Mouse (Mus musculus) megakaryocyte, embryonic 14.5 days (primary cell): ENCODE data around the gene Ubd. TPM values are rescaled to one million over a fixed set of nuclear protein-coding genes. Genes with fewer than 3 reads are reported as not detected.
A peak's percentile ranks its signal among the peaks of the same experiment; 100 is the strongest.

Experiments used
- H3K27me3 ChIP-seq: replicated peaks from 2 replicates; pipeline ENCODE3; 2012; ENCODE audit warnings: inconsistent platforms
- H3K36me3 ChIP-seq: replicated peaks from 2 replicates; pipeline ENCODE3; 2012; ENCODE audit warnings: low read length, inconsistent platforms, mixed read lengths
- H3K4me1 ChIP-seq: 2 replicates; pipeline ENCODE4 v1.6.1; 2012; ENCODE audit warnings: inconsistent platforms
- H3K4me3 ChIP-seq: replicated peaks from 2 replicates; pipeline ENCODE3; 2012; ENCODE audit warnings: moderate library complexity, mild to moderate bottlenecking, inconsistent platforms
- H3K9me3 ChIP-seq: 2 replicates; pipeline ENCODE4 v1.6.1; 2012; ENCODE audit warnings: inconsistent platforms
- FLI1 ChIP-seq: IDR thresholded peaks from 2 replicates; pipeline ENCODE4 v1.6.1; 2012; ENCODE audit warnings: low read length, inconsistent platforms, mixed read lengths
- GATA1 ChIP-seq: IDR thresholded peaks from 3 replicates; pipeline ENCODE4 v1.6.1; 2012; ENCODE audit warnings: mixed read lengths, low read length, inconsistent platforms, borderline replicate concordance
- polyA plus RNA-seq: library from polyadenylated mRNA; stranded (reverse); fragments of >175 nt; gene quantifications from 2 replicates; pipeline ENCODE4 v1.2.3, GENCODE M21; 2012; ENCODE audit warnings: low replicate concordance; ENCODE audit not compliant: insufficient read depth

The Ubd gene
- polyA plus RNA-seq = not detected in 2 replicates

GRCm38 (mm10) chr17:37193656-37194055 lies at the start of gene Ubd:
Gene Ubd, plus strand, starts transcription at chr17:37193892.
- H3K4me1 ChIP-seq = peaks cover 10% of the 10 kb centered on the region
- H3K36me3 ChIP-seq = no peaks in the 10 kb centered on the region
- no peak for TF ChIP-seq FLI1
- no peak for TF ChIP-seq GATA1
- H3K27me3 ChIP-seq = peaks cover 45% of the 10 kb centered on the region
- H3K4me3 ChIP-seq = no peak within 1 kb of the TSS
- H3K9me3 ChIP-seq = peaks cover 6% of the 10 kb centered on the region; the same call in 1 of the 2 replicates

- Histone ChIP-seq H3K4me3 (no peak within 1 kb of the TSS), H3K9me3 (no peaks in the 10 kb centered on the region), H3K36me3 (no peaks in the 10 kb centered on the region), H3K27me3 (no peaks in the 10 kb centered on the region), H3K4me1 (no peaks in the 10 kb centered on the region)
- TF ChIP-seq GATA1 (no peak), FLI1 (no peak)
These were observed 32.3 kb upstream of the Ubd start, which contains the start of gene Olfr93 for GRCm38 (mm10) chr17:37161394-37161793. Gene Olfr93, minus strand, starts transcription at chr17:37161494.

DNA sequence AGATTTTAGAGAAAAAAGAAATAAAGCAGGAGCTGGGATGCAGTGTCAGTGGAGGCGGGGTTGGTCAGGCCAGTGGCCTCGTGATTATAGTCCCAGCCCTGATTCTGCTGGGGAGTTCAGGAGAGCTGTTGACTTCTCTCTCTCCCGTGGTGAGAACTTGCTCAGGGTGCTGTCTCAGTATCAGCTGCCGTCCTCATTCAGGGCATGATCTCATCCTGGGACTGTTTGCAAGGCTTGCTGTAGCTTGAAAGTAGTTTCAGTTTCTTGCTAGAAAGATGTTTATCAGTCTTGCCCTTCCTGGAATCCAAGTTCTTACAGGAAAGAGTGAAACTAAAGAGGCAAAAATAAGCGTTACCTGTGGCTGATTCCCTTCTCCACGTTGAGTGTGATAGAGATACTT lies 8.2 kb upstream of the Ubd start:
- Histone ChIP-seq H3K36me3 (no peaks in the 10 kb centered on the region), H3K27me3 (peaks cover 2% of the 10 kb centered on the region), H3K4me3 (peak overlapping the region; percentile 84), H3K4me1 (peaks cover 4% of the 10 kb centered on the region), H3K9me3 (no peaks in the 10 kb centered on the region)
- TF ChIP-seq FLI1 (no peak), GATA1 (no peak)

DNA sequence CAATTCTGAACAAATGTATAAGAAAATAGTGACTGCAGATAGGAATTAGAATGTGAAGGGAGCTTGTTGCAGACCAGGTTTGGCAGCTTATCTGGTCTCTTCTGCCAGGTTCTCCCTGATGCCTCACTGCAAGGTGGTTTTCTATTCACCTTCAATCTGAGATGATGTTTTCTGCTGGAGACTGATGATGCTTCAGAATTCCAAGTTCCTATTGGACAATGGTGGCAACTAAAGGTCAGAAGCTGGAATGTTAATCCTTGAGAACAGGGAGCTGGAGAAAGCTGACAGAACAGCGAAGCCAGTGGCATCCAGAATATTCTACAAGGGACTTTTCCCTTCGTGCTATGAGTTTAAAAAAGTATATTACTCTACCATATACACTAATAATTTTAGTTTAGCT lies 3.0 kb upstream of the Ubd start:
- no peak for TF ChIP-seq GATA1
- Histone ChIP-seq H3K27me3 (peaks cover 16% of the 10 kb centered on the region), H3K4me3 (no peak overlapping the region), H3K9me3 (no peaks in the 10 kb centered on the region), H3K36me3 (no peaks in the 10 kb centered on the region), H3K4me1 (no peaks in the 10 kb centered on the region)

DNA sequence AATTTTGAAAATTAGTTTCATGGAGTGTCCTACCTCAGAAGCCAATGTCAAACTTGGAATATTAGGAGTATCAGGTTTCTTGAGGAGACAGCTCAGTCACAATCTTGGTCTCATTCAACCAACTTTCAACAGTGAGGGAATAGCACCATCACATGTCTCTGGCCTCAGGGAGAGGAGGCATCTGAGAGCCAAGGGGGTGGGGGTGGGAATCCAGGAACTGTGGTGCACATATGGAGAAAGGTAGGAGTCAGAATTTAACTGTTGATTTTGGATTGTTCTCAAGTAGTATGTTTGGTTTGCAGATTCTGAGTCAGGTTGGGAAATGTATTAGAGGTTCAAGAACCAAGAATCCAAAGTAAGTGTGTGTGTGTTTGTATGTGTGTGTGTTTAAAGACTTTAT lies 660 bp upstream of the Ubd start:
- TF ChIP-seq GATA1 (no peak), FLI1 (no peak)
- H3K9me3 ChIP-seq = peaks cover 6% of the 10 kb centered on the region; the same call in 1 of the 2 replicates
- no peak overlapping the region for H3K4me3 ChIP-seq
- no peaks in the 10 kb centered on the region for H3K36me3 ChIP-seq
- H3K27me3 ChIP-seq = peaks cover 38% of the 10 kb centered on the region
- peaks cover 10% of the 10 kb centered on the region for H3K4me1 ChIP-seq

- TF ChIP-seq GATA1 (no peak), FLI1 (no peak)
These were observed 1.1 kb downstream of the Ubd start for GRCm38 (mm10) chr17:37194782-37195181.

DNA sequence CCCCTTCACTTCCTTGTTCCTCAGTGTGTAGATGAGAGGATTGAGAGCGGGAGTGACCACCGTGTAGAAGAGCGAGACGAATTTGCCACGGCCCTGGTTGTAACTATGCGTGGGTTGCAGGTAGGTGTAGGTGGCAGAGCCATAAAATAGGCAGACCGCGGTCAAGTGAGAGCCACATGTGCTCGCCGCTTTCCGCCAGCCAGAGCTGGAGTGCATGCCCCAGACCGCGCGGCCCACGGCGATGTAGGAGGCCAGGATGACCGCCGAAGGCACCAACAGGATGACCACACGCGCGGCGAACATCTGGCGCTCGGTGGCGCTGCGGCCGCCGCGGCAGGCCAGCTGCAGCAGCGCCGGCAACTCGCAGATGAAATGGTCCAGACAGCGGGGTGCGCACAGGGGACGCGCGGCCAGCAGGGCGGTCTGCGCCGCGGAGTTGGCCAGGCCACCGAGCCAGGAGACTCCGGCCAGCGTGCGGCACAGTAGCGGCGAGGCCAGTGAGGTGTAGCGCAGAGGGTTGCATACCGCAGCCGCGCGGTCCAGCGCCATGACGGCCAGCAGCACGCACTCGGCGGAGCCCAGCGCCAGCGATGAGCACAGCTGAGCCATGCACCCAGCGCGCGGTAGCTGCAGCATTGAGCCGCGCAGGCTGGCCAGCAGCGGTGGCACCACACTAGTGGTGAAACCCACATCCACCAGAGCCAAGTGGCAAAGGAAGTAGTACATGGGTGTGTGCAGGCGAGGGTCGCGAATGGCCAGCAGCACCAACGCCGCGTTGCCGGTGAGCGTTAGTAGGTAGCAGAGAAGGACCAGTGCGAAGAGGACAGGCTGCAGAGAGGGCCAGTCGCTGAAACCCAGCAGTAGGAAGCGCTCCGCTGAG lies 3.4 kb downstream of the Ubd start:
- H3K27me3 ChIP-seq = peaks cover 59% of the 10 kb centered on the region
- no peak for TF ChIP-seq FLI1
- TF ChIP-seq GATA1 = no peak

More at GRCm38 (mm10) chr17:37194782-37195181, 1.1 kb downstream of the Ubd start:
- Histone ChIP-seq H3K9me3 (peaks cover 6% of the 10 kb centered on the region; the same call in 1 of the 2 replicates), H3K4me3 (no peak overlapping the region), H3K4me1 (peaks cover 10% of the 10 kb centered on the region), H3K36me3 (no peaks in the 10 kb centered on the region), H3K27me3 (peaks cover 48% of the 10 kb centered on the region)

DNA sequence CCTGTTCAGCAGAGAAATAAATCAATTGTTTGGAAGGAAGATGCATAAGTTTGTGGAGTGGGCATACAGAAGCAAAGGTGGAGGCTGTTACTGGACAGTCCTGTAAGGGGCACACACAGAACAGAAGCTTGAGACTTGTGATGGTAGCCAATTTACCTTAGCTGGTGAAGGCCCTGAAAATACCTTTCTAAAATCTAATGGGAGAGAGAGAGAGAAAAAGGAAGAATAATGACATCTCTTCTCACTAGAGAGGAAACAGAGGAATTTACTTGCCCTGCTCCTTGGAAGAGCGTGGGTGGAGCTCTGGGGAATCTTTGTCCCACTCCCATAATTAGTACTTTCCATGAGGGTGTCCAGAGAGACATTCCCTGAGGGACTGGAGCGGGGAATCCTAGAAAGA lies 7.2 kb downstream of the Ubd start, which contains the start of gene Olfr94:
Olfr94 (minus strand) TSS at position 101 of the 400 bp plus-strand sequence.
- H3K4me1 ChIP-seq = peaks cover 10% of the 10 kb centered on the region
- H3K4me3 ChIP-seq = no peak within 1 kb of the TSS
- no peak for TF ChIP-seq GATA1
- TF ChIP-seq FLI1 = no peak
- H3K27me3 ChIP-seq = peaks cover 49% of the 10 kb centered on the region
- H3K9me3 ChIP-seq = peaks cover 6% of the 10 kb centered on the region; the same call in 1 of the 2 replicates
- H3K36me3 ChIP-seq = no peaks in the 10 kb centered on the region

More for the DNA sequence above, 3.4 kb downstream of the Ubd start:
- peak overlapping the region; percentile 87 for H3K4me3 ChIP-seq
- peaks cover 10% of the 10 kb centered on the region for H3K4me1 ChIP-seq
- H3K36me3 ChIP-seq = no peaks in the 10 kb centered on the region
- peaks cover 6% of the 10 kb centered on the region; the same call in 1 of the 2 replicates for H3K9me3 ChIP-seq

- Histone ChIP-seq H3K27me3 (peaks cover 28% of the 10 kb centered on the region), H3K4me3 (no peak overlapping the region), H3K36me3 (no peaks in the 10 kb centered on the region), H3K4me1 (no peaks in the 10 kb centered on the region), H3K9me3 (no peaks in the 10 kb centered on the region)
- no peak for TF ChIP-seq FLI1
- TF ChIP-seq GATA1 = no peak
These were observed 9.7 kb downstream of the Ubd start for GRCm38 (mm10) chr17:37203206-37203916.

- no peak overlapping the region for H3K4me3 ChIP-seq
- no peak for TF ChIP-seq FLI1
- TF ChIP-seq GATA1 = no peak
- H3K27me3 ChIP-seq = peaks cover 24% of the 10 kb centered on the region
- no peaks in the 10 kb centered on the region for H3K4me1 ChIP-seq
- H3K9me3 ChIP-seq = no peaks in the 10 kb centered on the region
- H3K36me3 ChIP-seq = no peaks in the 10 kb centered on the region
These were observed 10.2 kb downstream of the Ubd start for GRCm38 (mm10) chr17:37203917-37204236.
